Mouse (Mus musculus): Measurements from ENCODE around the gene Esr2.
"Not testable (repeated sequence)": the region's sequence is repeated elsewhere in the genome, so short reads cannot be mapped to it uniquely, and the experiment has no call there.

Esr2 gene

GRCm38 (mm10) chr12:76152389-76152788 is 24.7 kb downstream of the Esr2 start:
- DNase-seq (ENCODE audit: low spot score) = peak; percentile 25

DNA sequence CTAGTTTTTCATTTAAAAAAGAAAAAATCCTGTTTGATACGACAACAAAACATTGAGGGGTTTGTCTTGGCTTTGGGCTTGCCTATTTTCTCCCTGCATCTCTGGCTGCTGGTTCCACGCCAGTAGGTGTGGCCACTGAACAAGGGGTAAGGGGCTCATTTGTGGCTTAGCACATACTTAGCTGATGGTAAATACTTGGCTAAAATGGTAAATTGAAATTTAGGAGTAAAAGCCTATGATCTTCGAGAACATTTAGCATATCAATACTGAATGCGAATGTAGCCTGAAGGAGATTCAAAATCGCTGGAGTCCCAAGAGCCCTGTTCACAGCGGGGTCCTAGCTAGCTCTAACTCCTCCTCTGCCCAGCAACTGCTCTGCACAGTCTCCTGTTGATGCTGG is 40.4 kb downstream of the Esr2 start:
- no peak for DNase-seq (ENCODE audit: low spot score)

GRCm38 (mm10) chr12:76133081-76133480 is 44.0 kb downstream of the Esr2 start:
- not testable (repeated sequence) for DNase-seq (ENCODE audit: low spot score)

DNA sequence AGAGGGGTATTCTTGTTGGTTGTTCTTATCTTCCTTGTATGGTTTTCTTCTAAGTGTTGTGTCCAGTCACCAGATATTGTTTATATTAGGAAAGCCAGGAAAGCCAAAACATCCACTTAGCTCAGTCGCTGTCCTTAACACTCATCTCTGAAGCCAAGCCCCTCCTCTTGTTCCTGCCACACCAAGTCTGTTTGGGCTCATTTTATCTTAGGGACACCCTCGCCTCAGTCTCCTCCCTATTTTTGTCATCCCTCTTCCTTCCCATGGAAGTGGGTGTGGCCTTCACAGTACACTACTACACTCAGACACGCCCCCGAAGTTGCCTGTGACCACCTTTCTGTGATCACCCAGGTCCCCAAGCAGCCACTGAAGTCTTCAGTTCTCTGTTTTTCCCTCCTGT is 44.5 kb downstream of the Esr2 start:
- no peak for DNase-seq (ENCODE audit: low spot score)

- no peak for DNase-seq (ENCODE audit: low spot score)
These were observed 46.2 kb downstream of the Esr2 start for GRCm38 (mm10) chr12:76130891-76131290.

DNA sequence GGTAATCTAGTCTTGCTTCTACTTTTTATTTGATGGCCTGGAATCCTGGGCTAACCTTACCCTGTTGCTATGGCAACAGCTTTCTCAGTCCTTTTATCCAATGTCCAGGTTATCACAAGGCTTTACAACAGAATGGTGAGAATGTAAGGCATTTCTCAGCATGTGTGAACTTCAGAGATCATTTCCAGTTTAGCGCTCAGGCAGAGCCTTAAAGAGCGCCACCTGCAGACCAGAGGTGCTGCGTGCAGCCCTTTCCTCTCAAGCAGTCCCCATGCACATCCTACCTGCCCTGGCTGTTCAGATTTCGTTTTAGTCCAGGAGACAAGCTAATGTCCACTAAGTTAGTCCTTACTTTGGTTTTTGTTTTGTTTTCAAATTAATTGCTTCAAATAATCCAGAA is 46.8 kb downstream of the Esr2 start:
- DNase-seq (ENCODE audit: low spot score) = peak; percentile 64

GRCm38 (mm10) chr12:76128831-76129230 is 48.2 kb downstream of the Esr2 start:
- DNase-seq (ENCODE audit: low spot score) = no peak

DNA sequence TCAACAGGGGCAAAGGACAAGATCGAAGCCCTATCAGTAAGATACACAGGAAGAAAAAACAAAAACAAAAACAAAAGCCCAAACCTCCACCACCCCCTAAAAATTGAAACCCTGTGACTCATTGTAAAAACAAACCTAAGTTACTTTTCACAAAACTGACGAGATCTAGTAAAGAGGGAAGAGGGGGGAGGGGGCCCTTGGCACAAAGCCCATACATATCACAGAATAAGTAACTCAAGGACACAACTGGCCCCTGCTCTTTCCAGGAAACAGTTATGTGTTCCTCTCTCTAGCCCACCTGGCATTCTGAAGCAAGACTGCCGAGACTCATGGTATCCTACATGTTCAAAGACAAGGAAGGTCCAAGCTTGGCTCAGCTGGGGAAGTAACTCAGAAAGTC is 48.8 kb downstream of the Esr2 start:
- DNase-seq (ENCODE audit: low spot score) = no peak

DNA sequence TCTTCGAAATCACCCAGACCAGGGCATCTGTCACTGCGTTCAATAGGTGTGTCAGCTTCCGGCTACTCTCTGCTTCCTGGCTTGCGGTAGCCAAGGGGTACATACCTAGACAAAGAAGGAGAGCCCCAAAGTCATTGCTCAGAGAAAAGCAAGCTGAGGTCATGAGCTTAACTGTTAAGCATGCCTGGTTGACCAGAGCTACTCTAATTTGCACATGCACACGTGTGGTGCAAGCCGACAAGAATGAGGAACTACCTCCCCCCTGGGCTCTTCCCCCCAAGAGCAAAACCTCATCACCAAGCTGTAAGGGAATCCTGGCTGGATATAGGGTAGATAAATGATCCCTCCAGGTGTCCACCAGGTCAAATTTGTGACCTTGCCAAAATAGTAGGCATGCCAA is 53.8 kb downstream of the Esr2 start:
- no peak for DNase-seq (ENCODE audit: low spot score)

DNA sequence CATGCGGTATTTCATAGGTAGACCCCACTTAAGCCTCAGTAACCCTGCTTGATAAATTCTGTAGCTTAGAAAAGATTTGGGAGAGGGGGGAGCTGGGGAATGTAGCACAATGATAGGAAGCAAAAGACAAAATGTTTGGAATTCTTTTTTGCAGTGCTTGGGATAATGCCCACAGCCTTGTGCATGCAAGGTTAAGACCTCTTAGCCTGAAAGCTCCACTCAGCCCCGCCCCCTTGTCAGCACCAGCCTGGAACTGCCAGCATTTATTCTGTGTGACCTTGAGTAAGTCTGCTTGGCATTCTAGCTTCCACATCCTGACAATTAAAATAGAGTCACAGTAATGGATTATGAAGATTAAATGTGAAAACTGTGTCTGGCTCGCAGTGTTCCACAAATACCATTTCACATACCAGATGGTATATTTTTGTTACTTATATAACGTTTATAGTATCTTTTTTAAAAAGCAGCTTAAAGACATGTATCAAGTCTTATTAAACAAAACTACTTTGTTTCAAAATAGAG is 59.4 kb downstream of the Esr2 start:
- DNase-seq (ENCODE audit: low spot score) = peak; percentile 57

DNA sequence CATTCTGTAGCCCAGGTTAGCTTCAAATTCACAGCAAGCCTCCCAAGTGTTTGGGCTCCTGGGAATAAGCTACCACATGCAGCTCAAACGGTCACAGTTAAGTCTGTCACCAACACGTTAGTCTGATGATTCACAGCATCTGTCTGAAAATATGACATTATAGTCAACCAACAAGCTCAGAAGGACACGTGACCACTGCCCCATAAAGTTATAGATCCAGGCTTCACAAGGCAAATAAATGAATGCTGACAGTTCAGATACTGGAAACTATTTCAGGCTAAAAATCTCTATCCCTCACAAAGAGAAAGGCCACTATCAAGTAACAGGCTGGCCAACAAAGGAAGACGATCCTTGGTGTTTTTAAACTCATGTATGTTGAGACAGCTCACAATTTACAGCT is 60.5 kb downstream of the Esr2 start:
- DNase-seq (ENCODE audit: low spot score) = no peak

DNA sequence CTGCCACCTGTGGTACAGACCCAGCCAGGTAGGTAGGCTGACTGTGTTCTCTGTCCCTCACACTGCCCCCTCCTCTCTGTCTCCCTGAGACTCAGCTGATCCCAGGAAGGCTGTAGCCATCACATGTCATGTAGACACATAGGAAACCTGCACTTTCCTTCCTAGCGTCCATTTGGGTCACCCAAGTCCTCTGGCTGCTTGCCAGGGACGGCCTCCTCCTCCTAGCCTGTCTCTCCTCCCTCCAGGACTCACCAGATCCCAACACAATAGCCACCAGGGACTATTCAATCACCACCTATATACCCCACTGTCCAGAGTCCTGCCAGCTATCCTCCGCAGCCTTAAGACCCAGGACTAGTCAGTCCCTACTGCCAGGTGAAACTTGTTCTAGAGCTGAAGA is 66.0 kb downstream of the Esr2 start:
- DNase-seq (ENCODE audit: low spot score) = no peak

DNA sequence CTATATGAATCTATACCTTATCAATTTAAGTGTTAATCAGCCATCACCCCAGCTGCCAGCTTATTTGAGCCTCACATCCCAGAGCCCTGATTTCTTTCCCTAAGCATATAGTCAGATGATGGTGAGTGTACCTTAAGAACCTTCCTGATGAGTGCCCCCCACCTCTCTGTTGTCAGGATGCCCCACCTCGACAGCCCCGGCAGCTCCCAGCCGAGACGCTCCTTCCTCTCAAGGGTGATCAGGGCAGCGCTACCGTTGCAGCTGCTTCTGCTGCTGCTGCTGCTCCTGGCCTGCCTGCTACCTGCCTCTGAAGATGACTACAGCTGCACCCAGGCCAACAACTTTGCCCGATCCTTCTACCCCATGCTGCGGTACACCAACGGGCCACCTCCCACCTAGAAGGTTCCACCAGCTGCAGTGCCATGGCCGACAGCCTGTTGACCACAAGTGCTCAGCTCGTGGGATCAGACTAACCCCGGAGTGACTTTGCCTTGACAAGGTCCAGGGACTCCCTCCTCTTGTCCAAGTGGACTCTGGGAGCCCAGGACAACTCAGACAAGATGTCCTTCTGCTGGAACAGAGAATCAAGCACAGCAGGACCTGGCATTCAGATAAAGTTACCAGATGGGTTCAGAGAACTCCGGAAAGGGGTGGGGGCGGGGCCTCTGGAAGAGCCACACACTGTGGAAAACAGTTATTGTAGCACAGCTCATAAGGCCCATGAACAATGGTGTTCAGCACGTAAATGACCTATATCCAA is 67.2 kb downstream of the Esr2 start:
- no peak for DNase-seq (ENCODE audit: low spot score)

DNA sequence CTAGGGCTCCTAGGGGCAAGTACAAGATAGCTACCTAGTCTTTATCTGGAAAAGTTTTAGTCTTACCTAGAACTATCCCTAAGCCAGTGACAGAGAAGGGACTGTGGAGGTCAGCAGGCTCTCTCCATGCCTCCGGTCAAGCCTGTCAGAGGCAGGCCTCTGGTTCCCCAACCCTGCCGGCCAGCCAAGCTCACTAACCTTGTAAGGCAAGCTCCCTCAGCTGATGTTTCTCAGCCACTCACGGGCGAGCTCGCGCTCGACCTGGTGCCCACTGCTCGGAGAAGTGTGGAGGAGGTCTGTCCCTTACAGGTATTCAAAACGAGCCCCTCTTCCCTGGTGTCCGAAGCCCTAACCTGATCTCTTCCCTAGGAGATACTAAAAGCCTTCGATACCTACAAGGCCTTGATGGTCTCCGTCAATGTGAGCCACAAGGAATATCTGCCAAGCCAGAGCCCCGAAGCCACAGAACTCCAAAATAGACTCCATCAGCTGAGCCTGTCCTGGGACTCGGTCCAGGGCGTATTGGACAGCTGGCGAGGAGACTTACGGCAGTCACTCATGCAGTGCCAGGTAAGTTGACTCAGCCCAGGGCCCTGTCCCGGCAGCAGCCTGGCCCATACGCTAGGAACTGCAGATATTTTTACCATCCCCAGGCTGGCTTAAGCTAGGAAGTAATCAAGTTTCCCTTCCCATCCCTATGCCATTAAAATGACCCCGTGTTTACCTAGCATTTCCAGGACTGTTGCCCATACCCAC is 72.3 kb downstream of the Esr2 start:
- DNase-seq (ENCODE audit: low spot score) = no peak

DNA sequence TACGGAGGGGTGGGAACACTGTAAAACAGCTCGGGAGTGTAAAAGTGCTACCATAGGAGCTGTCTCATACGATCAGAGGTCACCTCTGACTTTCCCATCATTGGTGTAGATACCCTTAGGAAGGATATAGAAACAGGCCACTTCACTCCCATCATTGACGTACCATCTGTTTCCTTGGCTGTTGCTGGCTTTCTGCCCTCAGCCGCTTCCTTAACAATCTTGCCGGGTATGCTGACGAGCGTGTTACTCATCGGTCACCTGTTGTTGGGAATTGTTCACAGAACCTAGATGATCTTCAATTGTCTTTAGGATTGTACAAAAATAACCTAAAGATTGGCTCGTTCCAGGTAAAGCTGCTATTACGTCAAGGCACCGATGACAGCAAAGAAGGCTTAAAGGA is 74.4 kb downstream of the Esr2 start:
- no peak for DNase-seq (ENCODE audit: low spot score)

DNA sequence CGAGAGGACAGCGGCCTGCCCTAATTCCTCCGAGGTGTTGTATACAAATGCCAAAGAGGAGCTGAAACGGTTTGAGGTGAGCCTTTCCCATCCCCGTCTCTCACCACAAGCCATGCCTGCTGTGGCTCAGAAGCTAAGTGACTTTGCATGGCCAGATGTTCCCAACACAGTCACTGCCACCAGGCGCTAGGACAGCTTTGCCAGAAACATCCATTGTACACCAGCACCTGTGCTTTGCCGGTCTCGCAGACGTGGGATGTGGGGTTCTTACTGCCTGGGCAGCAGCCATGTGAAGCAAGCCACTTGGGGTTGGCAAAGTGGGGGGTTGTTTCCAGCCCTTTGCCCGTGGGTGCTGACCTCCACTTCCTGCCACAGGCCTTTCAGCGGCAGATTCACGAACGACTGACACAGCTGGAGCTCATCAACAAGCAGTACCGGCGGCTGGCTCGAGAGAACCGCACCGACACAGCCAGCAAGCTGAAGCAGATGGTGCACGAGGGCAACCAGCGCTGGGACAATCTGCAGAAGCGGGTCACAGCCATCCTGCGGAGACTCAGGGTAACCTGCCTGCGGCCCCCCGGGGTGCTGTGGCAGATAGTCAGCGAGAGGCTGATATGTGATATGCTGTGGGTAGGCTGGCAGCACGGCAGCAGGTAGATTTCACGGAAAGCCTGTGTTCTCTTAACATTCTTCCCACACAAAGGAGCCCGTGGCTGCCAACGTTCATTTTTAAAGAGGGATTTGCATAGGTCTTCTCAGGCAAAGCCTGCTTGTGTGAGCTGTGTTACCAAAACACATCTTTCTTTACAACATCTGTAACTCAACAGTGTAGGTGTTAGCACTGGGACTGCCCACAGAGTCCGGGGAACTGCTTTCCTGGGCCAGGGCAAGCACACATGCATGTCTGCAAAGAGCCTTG is 81.7 kb downstream of the Esr2 start:
- DNase-seq (ENCODE audit: low spot score) = no peak

- no peak for DNase-seq (ENCODE audit: low spot score)
These were observed 83.2 kb downstream of the Esr2 start for GRCm38 (mm10) chr12:76093613-76094588.

- DNase-seq (ENCODE audit: low spot score) = no peak
These were observed 84.1 kb downstream of the Esr2 start for GRCm38 (mm10) chr12:76092789-76093466.

DNA sequence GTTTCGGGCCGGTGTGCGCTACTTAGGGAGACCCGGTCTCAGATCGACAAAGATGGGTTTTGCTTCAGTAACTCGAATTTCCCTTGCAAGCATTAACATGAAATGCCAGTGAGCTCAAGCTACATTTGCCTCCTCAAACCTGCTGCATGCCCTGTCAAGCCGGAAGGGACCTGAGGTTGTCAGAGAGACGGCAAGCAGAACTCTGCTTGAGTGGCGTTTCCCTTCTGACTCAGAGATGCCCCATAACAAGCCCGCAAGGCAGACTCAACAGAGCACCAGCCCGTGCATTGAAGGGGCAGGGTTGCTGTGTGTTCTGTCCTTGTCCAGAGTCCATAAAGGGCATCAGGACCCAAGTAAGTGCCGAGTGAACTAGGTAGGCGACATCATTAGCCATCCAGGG is 90.0 kb downstream of the Esr2 start:
- no peak for DNase-seq (ENCODE audit: low spot score)
